Mouse (Mus musculus): ENCODE data around the gene Stxbp1. TPM values are rescaled to one million over a fixed set of nuclear protein-coding genes. Genes with fewer than 3 reads are reported as not detected.

The Stxbp1 gene
- polyA plus RNA-seq, 1 experiment, result 3.2 TPM

GRCm38 (mm10) chr2:32744272-32744982 lies 102.6 kb downstream of the Stxbp1 start:
- Histone ChIP-seq H3K27ac (ENCODE audit: control insufficient read depth, insufficient read depth, low read depth, low read length, poor library complexity) (no peak overlapping the region), H3K4me3 (replicated peaks; ENCODE audit: control insufficient read depth, low read depth, low read length) (no peak overlapping the region), H3K4me1 (ENCODE audit: control insufficient read depth, insufficient read depth, low read length) (no peaks in the 10 kb centered on the region)
- TF ChIP-seq CTCF (IDR thresholded peaks at IDR 0.05; ENCODE audit: control insufficient read depth, insufficient read depth, low read length) (no peak), POLR2A (IDR thresholded peaks at IDR 0.05; ENCODE audit: borderline replicate concordance, control insufficient read depth, low read depth, low read length) (no peak)
- 49% methylated on average over 15 of the region's 15 CpGs for WGBS

- H3K27ac ChIP-seq (ENCODE audit: control insufficient read depth, insufficient read depth, low read depth, low read length, poor library complexity), result no peak overlapping the region; the same call in 1 of the 2 replicates
- no peaks in the 10 kb centered on the region for H3K4me1 ChIP-seq (ENCODE audit: control insufficient read depth, insufficient read depth, low read length)
- H3K4me3 ChIP-seq (replicated peaks; ENCODE audit: control insufficient read depth, low read depth, low read length), result no peak overlapping the region
- TF ChIP-seq CTCF (IDR thresholded peaks at IDR 0.05; ENCODE audit: control insufficient read depth, insufficient read depth, low read length) (no peak), POLR2A (IDR thresholded peaks at IDR 0.05; ENCODE audit: borderline replicate concordance, control insufficient read depth, low read depth, low read length) (no peak)
- WGBS, result 92% methylated on average over 18 of the region's 18 CpGs
Observed at GRCm38 (mm10) chr2:32742173-32742531, 104.9 kb downstream of the Stxbp1 start.

- TF ChIP-seq POLR2A (IDR thresholded peaks at IDR 0.05; ENCODE audit: borderline replicate concordance, control insufficient read depth, low read depth, low read length) (no peak), CTCF (IDR thresholded peaks at IDR 0.05; ENCODE audit: control insufficient read depth, insufficient read depth, low read length) (no peak)
- H3K4me1 ChIP-seq (ENCODE audit: control insufficient read depth, insufficient read depth, low read length), result no peaks in the 10 kb centered on the region
- no peak overlapping the region for H3K4me3 ChIP-seq (replicated peaks; ENCODE audit: control insufficient read depth, low read depth, low read length)
- 82% methylated on average over 55 of the region's 58 CpGs for WGBS
- H3K27ac ChIP-seq (ENCODE audit: control insufficient read depth, insufficient read depth, low read depth, low read length, poor library complexity), result no peak overlapping the region
Observed at GRCm38 (mm10) chr2:32741273-32742172, 105.5 kb downstream of the Stxbp1 start.

GRCm38 (mm10) chr2:32740916-32741272 lies 106.2 kb downstream of the Stxbp1 start, which contains the start of gene 6330409D20Rik:
Gene 6330409D20Rik, minus strand, starts transcription at chr2:32741016.
- Histone ChIP-seq H3K4me3 (replicated peaks; ENCODE audit: control insufficient read depth, low read depth, low read length) (no peak within 1 kb of the TSS), H3K27ac (ENCODE audit: control insufficient read depth, insufficient read depth, low read depth, low read length, poor library complexity) (no peak within 1 kb of the TSS), H3K4me1 (ENCODE audit: control insufficient read depth, insufficient read depth, low read length) (no peaks in the 10 kb centered on the region)
- WGBS, result 74% methylated on average over 11 of the region's 11 CpGs
- TF ChIP-seq POLR2A (IDR thresholded peaks at IDR 0.05; ENCODE audit: borderline replicate concordance, control insufficient read depth, low read depth, low read length), result no peak

- Histone ChIP-seq H3K27ac (ENCODE audit: control insufficient read depth, insufficient read depth, low read depth, low read length, poor library complexity) (no peak overlapping the region), H3K4me1 (ENCODE audit: control insufficient read depth, insufficient read depth, low read length) (no peaks in the 10 kb centered on the region; the same call in 1 of the 2 replicates), H3K4me3 (replicated peaks; ENCODE audit: control insufficient read depth, low read depth, low read length) (no peak overlapping the region)
- 77% methylated on average over 4 of the region's 4 CpGs for WGBS
- no peak for TF ChIP-seq POLR2A (IDR thresholded peaks at IDR 0.05; ENCODE audit: borderline replicate concordance, control insufficient read depth, low read depth, low read length)
- no peak for TF ChIP-seq CTCF (IDR thresholded peaks at IDR 0.05; ENCODE audit: control insufficient read depth, insufficient read depth, low read length)
Observed at GRCm38 (mm10) chr2:32739311-32739710, 107.7 kb downstream of the Stxbp1 start.

Other genes with a start within 250 kb of the Stxbp1 start
- gene St6galnac6, start 247.5 kb downstream of the Stxbp1 start, polyA plus RNA-seq (2011; ENCODE audit: insufficient read depth, insufficient read length, low replicate concordance, missing spikeins), result 13.3 and 25.7 TPM in 2 replicates
- 4.0 and 9.1 TPM in 2 replicates for gene Ak1, start 225.5 kb downstream of the Stxbp1 start, polyA plus RNA-seq (2011; ENCODE audit: insufficient read depth, insufficient read length, low replicate concordance, missing spikeins)
- 8.4 and 11.3 TPM in 2 replicates for gene Eng, start 200.7 kb downstream of the Stxbp1 start, polyA plus RNA-seq (2011; ENCODE audit: insufficient read depth, insufficient read length, low replicate concordance, missing spikeins)
- gene Fpgs, start 143.1 kb downstream of the Stxbp1 start, polyA plus RNA-seq (2011; ENCODE audit: insufficient read depth, insufficient read length, low replicate concordance, missing spikeins), result 14.9 and 24.4 TPM in 2 replicates
- 105 and 154 TPM in 2 replicates for gene Cdk9, start 134.2 kb downstream of the Stxbp1 start, polyA plus RNA-seq (2011; ENCODE audit: insufficient read depth, insufficient read length, low replicate concordance, missing spikeins)
- 23.3 and 51.8 TPM in 2 replicates for gene Sh2d3c, start 126.2 kb downstream of the Stxbp1 start, polyA plus RNA-seq (2011; ENCODE audit: insufficient read depth, insufficient read length, low replicate concordance, missing spikeins)
- gene 6330409D20Rik, start 106.2 kb downstream of the Stxbp1 start, polyA plus RNA-seq (2011; ENCODE audit: insufficient read depth, insufficient read length, low replicate concordance, missing spikeins), result not detected in 2 replicates
- gene Tor2a, start 90.0 kb downstream of the Stxbp1 start, polyA plus RNA-seq (2011; ENCODE audit: insufficient read depth, insufficient read length, low replicate concordance, missing spikeins), result 9.2 and 13.6 TPM in 2 replicates
- gene Ttc16, start 71.6 kb downstream of the Stxbp1 start, polyA plus RNA-seq (2011; ENCODE audit: insufficient read depth, insufficient read length, low replicate concordance, missing spikeins), result 1.1 and 1.5 TPM in 2 replicates
- gene Ptrh1, start 71.5 kb downstream of the Stxbp1 start, polyA plus RNA-seq (2011; ENCODE audit: insufficient read depth, insufficient read length, low replicate concordance, missing spikeins), result 1.7 and 2.7 TPM in 2 replicates
- gene Cfap157, start 62.8 kb downstream of the Stxbp1 start, polyA plus RNA-seq (2011; ENCODE audit: insufficient read depth, insufficient read length, low replicate concordance, missing spikeins), result not detected in 2 replicates
- gene Fam129b, start 28.9 kb upstream of the Stxbp1 start, polyA plus RNA-seq (2011; ENCODE audit: insufficient read depth, insufficient read length, low replicate concordance, missing spikeins), result 2.1 and 9.9 TPM in 2 replicates
- 32.7 and 113 TPM in 2 replicates for gene Rpl12, start 114.3 kb upstream of the Stxbp1 start, polyA plus RNA-seq (2011; ENCODE audit: insufficient read depth, insufficient read length, low replicate concordance, missing spikeins)
- 2.3 and 4.1 TPM in 2 replicates for gene Lrsam1, start 114.4 kb upstream of the Stxbp1 start, polyA plus RNA-seq (2011; ENCODE audit: insufficient read depth, insufficient read length, low replicate concordance, missing spikeins)
- 6.4 and 6.7 TPM in 2 replicates for gene Slc2a8, start 134.8 kb upstream of the Stxbp1 start, polyA plus RNA-seq (2011; ENCODE audit: insufficient read depth, insufficient read length, low replicate concordance, missing spikeins)